Mouse (Mus musculus) erythroblast, embryonic 14.5 days (primary cell): ENCODE results near the gene Gm20481.

Experiments used
- GATA1 ChIP-seq: IDR thresholded peaks from 2 replicates; pipeline ENCODE4 v1.6.1; 2012; ENCODE audit warnings: low read length, inconsistent platforms, mixed read lengths
- TAL1 ChIP-seq: IDR thresholded peaks from 3 replicates; pipeline ENCODE4 v1.6.1; 2012; ENCODE audit warnings: low read length, inconsistent platforms, mixed read lengths

DNA sequence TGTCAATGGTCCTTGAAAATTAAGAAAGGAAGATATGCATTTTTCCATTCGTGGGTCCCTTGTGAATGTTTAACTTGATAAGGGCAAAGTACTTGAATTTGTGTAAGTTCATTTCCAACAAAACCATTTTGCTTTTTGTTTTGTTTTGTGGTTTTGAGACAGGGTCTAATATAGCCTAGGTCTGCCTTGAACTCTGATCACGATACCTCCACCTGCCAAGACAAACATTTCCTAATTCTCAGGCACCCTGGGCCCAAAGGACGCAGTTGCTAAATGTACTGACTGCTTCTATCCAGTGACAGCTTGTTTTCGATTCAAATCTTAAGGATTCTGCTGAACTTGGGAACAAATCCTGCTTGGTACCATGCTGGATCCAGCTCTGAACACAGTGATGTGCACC is 9.9 kb downstream of the Gm20481 start:
- no peak for TF ChIP-seq TAL1
- TF ChIP-seq GATA1: no peak
